Mouse (Mus musculus) inflammation-experienced regulatory T-cells, adult 6 months (primary cell): Measurements from ENCODE around the gene Tmem63c. TPM values are rescaled to one million over a fixed set of nuclear protein-coding genes. Genes with fewer than 3 reads are reported as not detected.

Experiments used
- ATAC-seq: one replicate; pipeline ENCODE4 v1.8.0; 2017
- polyA plus RNA-seq, 3 experiments: library from polyadenylated mRNA; unstranded; fragments of 100-300 nt; shearing (Covaris generic); gene quantifications; one replicate each; pipeline ENCODE4 v1.2.1; 2017

Gene Tmem63c
- polyA plus RNA-seq, 3 experiments from 2014 or later = 0.78 to 3.8 (median 1.1) TPM

DNA sequence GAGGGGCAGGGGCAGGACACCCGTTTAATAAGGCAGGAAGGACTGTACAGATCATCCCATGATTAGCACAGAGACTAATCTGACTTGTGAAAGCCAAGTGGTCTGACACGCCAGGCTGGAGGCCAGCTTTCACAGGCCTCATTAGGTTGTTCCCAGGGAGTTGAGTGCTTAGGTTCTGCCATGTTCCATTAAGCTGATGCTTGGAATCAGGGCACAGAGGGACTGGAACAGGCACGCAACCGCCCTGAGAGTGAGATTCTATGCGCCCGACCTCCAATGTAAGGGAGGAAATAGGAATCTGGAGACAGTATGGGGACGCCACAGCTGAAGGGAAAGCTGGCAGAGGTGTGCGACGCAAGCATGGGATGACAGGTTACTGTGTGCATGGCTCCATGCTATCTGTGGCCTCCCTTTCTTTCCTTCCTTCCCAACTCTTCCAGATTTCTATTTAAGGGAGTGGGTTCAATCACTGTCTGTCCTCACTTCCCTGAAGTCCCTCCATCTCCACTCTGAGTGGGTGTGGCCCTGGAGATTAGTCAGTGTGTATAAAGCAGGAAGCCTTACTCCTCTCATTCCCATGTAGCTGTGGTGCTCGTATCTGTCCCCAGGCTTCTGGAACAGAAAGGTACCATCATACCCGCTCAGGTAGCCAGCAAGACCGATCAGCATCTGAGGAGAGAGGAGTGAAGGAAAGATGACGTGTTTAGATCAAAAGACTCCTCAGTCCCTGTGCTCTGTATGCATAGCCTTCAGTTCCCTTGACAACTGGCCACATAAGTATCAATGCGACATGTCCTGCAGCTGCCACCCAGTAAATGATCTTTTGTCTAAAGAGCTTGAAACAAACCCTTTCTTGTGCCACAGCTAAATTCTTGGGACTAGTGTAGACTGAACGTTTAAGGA lies 116.5 kb downstream of the Tmem63c start:
- no peak for ATAC-seq

DNA sequence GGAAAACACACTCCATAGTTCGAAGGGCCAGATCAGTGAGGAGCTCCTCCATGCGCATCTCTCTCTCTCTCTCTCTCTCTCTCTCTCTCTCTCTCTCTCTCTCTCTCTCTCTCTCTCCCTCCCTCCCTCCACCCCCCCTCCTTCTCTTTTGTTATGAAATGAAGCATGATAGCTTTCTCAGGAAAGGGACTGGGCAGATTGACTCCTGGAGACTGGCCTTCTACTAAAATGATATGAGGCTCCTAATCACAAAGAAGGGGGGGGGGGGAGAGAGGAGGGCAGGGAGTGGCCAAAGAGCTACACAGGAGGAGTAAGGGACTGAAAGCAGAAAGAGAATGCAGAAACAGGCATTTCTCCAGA lies 117.2 kb downstream of the Tmem63c start:
- no peak for ATAC-seq

DNA sequence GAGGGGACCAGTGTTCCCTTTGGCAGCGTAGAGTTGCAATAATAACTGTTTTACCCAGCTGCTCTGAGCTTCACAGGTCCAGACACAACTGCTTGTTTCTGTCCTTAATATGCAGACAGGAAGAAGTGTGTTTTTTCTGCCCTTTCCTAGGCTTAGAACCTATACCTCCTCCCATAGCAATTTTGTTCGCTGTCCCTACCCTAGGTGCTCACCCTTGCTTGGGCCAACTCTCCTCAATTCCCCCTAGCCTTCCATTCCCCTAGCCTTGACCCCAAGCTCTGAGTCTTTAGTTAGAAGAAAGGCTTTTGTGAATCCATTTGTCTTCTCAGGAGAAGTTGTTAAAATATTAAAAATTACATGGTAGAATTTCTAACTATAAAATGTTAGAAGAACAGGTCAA lies 117.6 kb downstream of the Tmem63c start:
- no peak for ATAC-seq

Other genes starting within 250 kb of the Tmem63c start
- 10 to 100 TPM in 1 of 3 experiments, 1 to 10 TPM in 2; 8.0 to 14.6 (median 9.4) TPM for gene Irf2bpl, start 136.5 kb upstream of the Tmem63c start, polyA plus RNA-seq
- 10 to 100 TPM; 20.2 to 29.2 (median 28.3) TPM for gene Cipc, start 74.3 kb upstream of the Tmem63c start, polyA plus RNA-seq
- under 1 TPM in 2 of 3 experiments, not detected in 1; 0.16 to 0.79 TPM for gene Zdhhc22, start 30.9 kb upstream of the Tmem63c start, polyA plus RNA-seq
- not detected for gene Ngb, start 81.2 kb downstream of the Tmem63c start, polyA plus RNA-seq
- gene Gstz1, start 125.8 kb downstream of the Tmem63c start, polyA plus RNA-seq = 10 to 100 TPM; 10.5 to 21.8 (median 13.0) TPM
- gene Pomt2, start 126.6 kb downstream of the Tmem63c start, polyA plus RNA-seq = 1 to 10 TPM in 2 of 3 experiments, under 1 TPM in 1; 0.69 to 1.1 (median 1.1) TPM
- gene Samd15, start 178.4 kb downstream of the Tmem63c start, polyA plus RNA-seq = 1 to 10 TPM; 1.9 to 4.5 (median 1.9) TPM
- 1 to 10 TPM; 3.5 to 4.4 (median 3.5) TPM for gene Tmed8, start 179.1 kb downstream of the Tmem63c start, polyA plus RNA-seq
- gene Noxred1, start 217.4 kb downstream of the Tmem63c start, polyA plus RNA-seq = 1 to 10 TPM in 1 of 3 experiments, under 1 TPM in 2; 0.72 to 1.1 (median 0.85) TPM
- gene Vipas39, start 244.9 kb downstream of the Tmem63c start, polyA plus RNA-seq = 10 to 100 TPM; 31.3 to 41.3 (median 38.9) TPM
- gene Ahsa1, start 245.1 kb downstream of the Tmem63c start, polyA plus RNA-seq = 100 to 1,000 TPM; 117 to 133 (median 126) TPM